Mouse (Mus musculus) inflammation-experienced regulatory T-cells (primary cell): Measurements from ENCODE around the gene Tmbim7. TPM values are rescaled to one million over a fixed set of nuclear protein-coding genes. Genes with fewer than 3 reads are reported as not detected.

ENCODE experiments used
- polyA plus RNA-seq, 2 experiments: library from polyadenylated mRNA; unstranded; fragments of 100-300 nt; shearing (Covaris generic); gene quantifications; one replicate each; pipeline ENCODE4 v1.2.1; 2017

Gene Tmbim7
- 1 to 10 TPM in 1 of 2 experiments, not detected in 1; 1.6 TPM for polyA plus RNA-seq

GRCm38 (mm10) chr5:3650881-3651280, at the start of gene Tmbim7:
TSS of gene Tmbim7 (plus strand) at chr5:3651181.

DNA sequence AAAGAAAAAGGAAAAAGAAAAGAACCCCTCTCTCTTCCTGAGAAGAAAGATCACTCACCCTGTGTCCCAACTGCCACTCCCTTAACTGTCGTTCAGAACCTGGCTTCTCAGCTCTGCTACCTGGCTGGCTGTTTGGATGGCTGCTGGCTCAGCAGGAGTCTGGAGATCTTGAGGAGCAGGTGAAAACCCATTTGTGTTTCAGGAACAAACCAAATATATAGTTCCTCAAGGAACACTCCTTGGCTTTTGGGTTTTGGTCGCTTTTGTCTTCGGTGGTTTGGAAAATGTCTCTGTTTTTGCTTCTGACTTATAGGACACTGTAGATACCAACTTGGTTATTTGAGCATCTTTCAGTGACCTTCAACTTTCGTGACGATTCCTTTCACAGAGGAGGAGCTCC, 6.1 kb downstream of the Tmbim7 start, which contains the start of gene Gatad1:
Gatad1 (minus strand) TSS at position 101 of the 400 bp plus-strand sequence.

Other genes with a start within 250 kb of the Tmbim7 start
- 10 to 100 TPM; 27.6 to 38.5 TPM for gene Fam133b, start 107.3 kb upstream of the Tmbim7 start, polyA plus RNA-seq
- 1 to 10 TPM; 5.1 to 5.2 TPM for gene 1700109H08Rik, start 79.6 kb upstream of the Tmbim7 start, polyA plus RNA-seq
- gene Pex1, start 55.1 kb upstream of the Tmbim7 start, polyA plus RNA-seq, result 10 to 100 TPM; 12.2 to 13.0 TPM
- 10 to 100 TPM; 31.2 to 38.3 TPM for gene Rbm48, start 54.6 kb upstream of the Tmbim7 start, polyA plus RNA-seq
- gene Gatad1, start 6.0 kb downstream of the Tmbim7 start, polyA plus RNA-seq, result 10 to 100 TPM; 20.7 to 28.1 TPM
- 10 to 100 TPM; 40.7 to 53.6 TPM for gene Ankib1, start 151.7 kb downstream of the Tmbim7 start, polyA plus RNA-seq
- gene Krit1, start 152.0 kb downstream of the Tmbim7 start, polyA plus RNA-seq, result 10 to 100 TPM; 67.2 to 73.9 TPM
- gene Lrrd1, start 194.0 kb downstream of the Tmbim7 start, polyA plus RNA-seq, result under 1 TPM; 0.16 to 0.18 TPM
- 10 to 100 TPM; 26.0 to 26.5 TPM for gene Mterf1a, start 242.8 kb downstream of the Tmbim7 start, polyA plus RNA-seq